Mouse (Mus musculus) heart, embryonic 15.5 days (tissue): Measurements from ENCODE around the gene Akr1c18. TPM values are rescaled to one million over a fixed set of nuclear protein-coding genes. Genes with fewer than 3 reads are reported as not detected.
"Not testable (repeated sequence)": the region's sequence is repeated elsewhere in the genome, so short reads cannot be mapped to it uniquely, and the experiment has no call there.

Source experiments
- ATAC-seq: fragments of 200-750 bp; cut with Nextera tagmentation; replicated peaks from 2 replicates; pipeline ENCODE4 v1.8.0; 2017; ENCODE audit warnings: low read depth, moderate TSS enrichment; ENCODE audit not compliant: insufficient number of reproducible peaks, insufficient read depth, low FRiP score
- H3K27ac ChIP-seq: fragments of 300-500 bp; sonication (generic); 2 replicates; pipeline ENCODE4 v1.5.1; 2015; ENCODE audit warnings: mild to moderate bottlenecking, inconsistent platforms
- H3K27me3 ChIP-seq: fragments of 300-500 bp; sonication (generic); 2 replicates; pipeline ENCODE4 v1.6.1; 2015; ENCODE audit warnings: inconsistent platforms
- H3K36me3 ChIP-seq: fragments of 300-500 bp; sonication (generic); 2 replicates; pipeline ENCODE4 v1.6.1; 2015; ENCODE audit warnings: mild to moderate bottlenecking, inconsistent platforms
- H3K4me1 ChIP-seq: fragments of 300-500 bp; sonication (generic); replicated peaks from 2 replicates; pipeline ENCODE4 v1.6.1; 2015; ENCODE audit warnings: inconsistent platforms
- H3K4me2 ChIP-seq: fragments of 300-500 bp; sonication (generic); 2 replicates; pipeline ENCODE4 v1.6.1; 2015; ENCODE audit warnings: inconsistent platforms, mild to moderate bottlenecking, moderate library complexity
- H3K4me3 ChIP-seq: fragments of 300-500 bp; sonication (generic); 2 replicates; pipeline ENCODE4 v1.5.1; 2015; ENCODE audit warnings: mild to moderate bottlenecking, inconsistent platforms
- H3K9ac ChIP-seq: fragments of 300-500 bp; sonication (generic); 2 replicates; pipeline ENCODE4 v1.6.1; 2015; ENCODE audit warnings: mild to moderate bottlenecking, inconsistent platforms
- H3K9me3 ChIP-seq: fragments of 300-500 bp; sonication (generic); replicated peaks from 2 replicates; pipeline ENCODE4 v1.6.1; 2016; ENCODE audit warnings: inconsistent platforms
- WGBS: fragments of 180-500 bp; shearing (Covaris S2); methylation state at CpG from one replicate; pipeline ENCODE4 v1.1.7; 2015; ENCODE audit warnings: mixed read lengths; 5-methylcytosine and 5-hydroxymethylcytosine counted together
- polyA plus RNA-seq: library from polyadenylated mRNA; unstranded; fragments of >200 nt; fragmentation: Nextera tagmentation; extraction: Ambion mirVana; gene quantifications from 2 replicates; pipeline ENCODE4 v1.2.1, GENCODE M21; 2015

Akr1c18 gene
- 0.26 and 1.9 TPM in 2 replicates for polyA plus RNA-seq

GRCm38 (mm10) chr13:4150518-4150917 lies at the start of gene Akr1c18:
Akr1c18 (minus strand) TSS chr13:4150654.
- ATAC-seq: no peak
- H3K4me2 ChIP-seq: no peak within 1 kb of the TSS
- H3K4me1 ChIP-seq: no peaks in the 10 kb centered on the region
- no peak within 1 kb of the TSS for H3K4me3 ChIP-seq
- H3K27ac ChIP-seq: no peak within 1 kb of the TSS
- H3K9me3 ChIP-seq: no peaks in the 10 kb centered on the region
- H3K9ac ChIP-seq: no peak within 1 kb of the TSS
- no peaks in the 10 kb centered on the region for H3K36me3 ChIP-seq
- no peaks in the 10 kb centered on the region for H3K27me3 ChIP-seq
- WGBS: 65% methylated on average over 5 of the region's 5 CpGs

GRCm38 (mm10) chr13:4192511-4192910 lies 42.1 kb upstream of the Akr1c18 start:
- 46% methylated on average over 3 of the region's 3 CpGs for WGBS
- no peak overlapping the region for H3K4me2 ChIP-seq
- no peak overlapping the region for H3K4me3 ChIP-seq
- H3K9ac ChIP-seq: no peak overlapping the region
- H3K9me3 ChIP-seq: no peaks in the 10 kb centered on the region
- no peaks in the 10 kb centered on the region for H3K4me1 ChIP-seq
- H3K36me3 ChIP-seq: no peaks in the 10 kb centered on the region
- ATAC-seq: no peak
- no peaks in the 10 kb centered on the region for H3K27me3 ChIP-seq
- H3K27ac ChIP-seq: no peak overlapping the region

- H3K27ac ChIP-seq: no peak within 1 kb of the TSS
- H3K4me1 ChIP-seq: no peaks in the 10 kb centered on the region
- H3K27me3 ChIP-seq: no peaks in the 10 kb centered on the region
- H3K4me2 ChIP-seq: no peak within 1 kb of the TSS
- H3K4me3 ChIP-seq: no peak within 1 kb of the TSS
- no peaks in the 10 kb centered on the region for H3K9me3 ChIP-seq
- no peak within 1 kb of the TSS for H3K9ac ChIP-seq
- no peak for ATAC-seq
- 50% methylated on average over 3 of the region's 3 CpGs for WGBS
- no peaks in the 10 kb centered on the region for H3K36me3 ChIP-seq
Measured at GRCm38 (mm10) chr13:4190904-4191303, 40.5 kb upstream of the Akr1c18 start, which contains the start of gene Akr1c13. Akr1c13 (plus strand) TSS chr13:4191150.

- H3K9ac ChIP-seq: no peak overlapping the region
- H3K4me1 ChIP-seq: no peaks in the 10 kb centered on the region
- H3K27me3 ChIP-seq: no peaks in the 10 kb centered on the region
- 80% methylated on average over 2 of the region's 2 CpGs for WGBS
- ATAC-seq: no peak
- no peak overlapping the region for H3K27ac ChIP-seq
- no peaks in the 10 kb centered on the region for H3K36me3 ChIP-seq
- H3K4me3 ChIP-seq: no peak overlapping the region
- H3K4me2 ChIP-seq: no peak overlapping the region
- H3K9me3 ChIP-seq: no peaks in the 10 kb centered on the region
Measured at GRCm38 (mm10) chr13:4188174-4188573, 37.7 kb upstream of the Akr1c18 start.

- 77% methylated on average over 7 of the region's 7 CpGs for WGBS
Measured at GRCm38 (mm10) chr13:4186641-4187411, 36.4 kb upstream of the Akr1c18 start.

GRCm38 (mm10) chr13:4183116-4183515 lies 32.7 kb upstream of the Akr1c18 start:
- H3K4me1 ChIP-seq: no peaks in the 10 kb centered on the region
- no peak overlapping the region for H3K4me3 ChIP-seq
- WGBS: 65% methylated on average over 9 of the region's 9 CpGs
- H3K4me2 ChIP-seq: 0 out of 2 replicates have a peak overlapping the region, but pooled peaks have one; percentile 11
- ATAC-seq: no peak
- H3K36me3 ChIP-seq: no peaks in the 10 kb centered on the region
- H3K27ac ChIP-seq: no peak overlapping the region
- no peaks in the 10 kb centered on the region for H3K27me3 ChIP-seq
- H3K9ac ChIP-seq: no peak overlapping the region
- H3K9me3 ChIP-seq: no peaks in the 10 kb centered on the region

More at GRCm38 (mm10) chr13:4186641-4187411, 36.4 kb upstream of the Akr1c18 start:
- not testable (repeated sequence) for H3K9ac ChIP-seq, H3K4me2 ChIP-seq, H3K4me1 ChIP-seq, H3K27ac ChIP-seq, H3K9me3 ChIP-seq, H3K4me3 ChIP-seq, H3K36me3 ChIP-seq, H3K27me3 ChIP-seq, ATAC-seq

- H3K9me3 ChIP-seq, H3K27ac ChIP-seq, H3K4me2 ChIP-seq, H3K36me3 ChIP-seq, H3K9ac ChIP-seq, H3K27me3 ChIP-seq, H3K4me1 ChIP-seq, ATAC-seq, H3K4me3 ChIP-seq: not testable (repeated sequence)
- 87% methylated on average over 4 of the region's 4 CpGs for WGBS
Measured at GRCm38 (mm10) chr13:4181321-4181720, 30.9 kb upstream of the Akr1c18 start.

GRCm38 (mm10) chr13:4172978-4173377 lies 22.5 kb upstream of the Akr1c18 start:
- 33% methylated on average over 2 of the region's 2 CpGs for WGBS
- no peak overlapping the region for H3K4me2 ChIP-seq

GRCm38 (mm10) chr13:4168006-4168405 lies 17.6 kb upstream of the Akr1c18 start:
- H3K36me3 ChIP-seq: no peaks in the 10 kb centered on the region
- H3K4me3 ChIP-seq: no peak overlapping the region
- no peak overlapping the region for H3K27ac ChIP-seq
- WGBS: 26% methylated on average over 1 of the region's 1 CpGs
- ATAC-seq: no peak
- H3K27me3 ChIP-seq: no peaks in the 10 kb centered on the region
- H3K4me2 ChIP-seq: no peak overlapping the region
- no peak overlapping the region for H3K9ac ChIP-seq
- no peaks in the 10 kb centered on the region for H3K9me3 ChIP-seq
- H3K4me1 ChIP-seq: peaks cover 6% of the 10 kb centered on the region

More at GRCm38 (mm10) chr13:4172978-4173377, 22.5 kb upstream of the Akr1c18 start:
- no peaks in the 10 kb centered on the region for H3K9me3 ChIP-seq
- H3K27ac ChIP-seq: no peak overlapping the region
- no peak for ATAC-seq
- no peaks in the 10 kb centered on the region for H3K27me3 ChIP-seq
- H3K36me3 ChIP-seq: no peaks in the 10 kb centered on the region
- H3K4me1 ChIP-seq: peaks cover 6% of the 10 kb centered on the region
- H3K9ac ChIP-seq: no peak overlapping the region
- H3K4me3 ChIP-seq: no peak overlapping the region

- no peaks in the 10 kb centered on the region for H3K36me3 ChIP-seq
- no peaks in the 10 kb centered on the region for H3K27me3 ChIP-seq
- ATAC-seq: no peak
- no peak overlapping the region for H3K27ac ChIP-seq
- WGBS: 72% methylated on average over 2 of the region's 2 CpGs
- H3K4me2 ChIP-seq: no peak overlapping the region
- H3K9me3 ChIP-seq: peaks cover 4% of the 10 kb centered on the region; the same call in 1 of the 2 replicates
- H3K4me1 ChIP-seq: no peaks in the 10 kb centered on the region
- H3K9ac ChIP-seq: no peak overlapping the region
- H3K4me3 ChIP-seq: no peak overlapping the region
Measured at GRCm38 (mm10) chr13:4155286-4155685, 4.8 kb upstream of the Akr1c18 start.

- Histone ChIP-seq H3K27ac (no peak overlapping the region), H3K27me3 (no peaks in the 10 kb centered on the region), H3K36me3 (no peaks in the 10 kb centered on the region), H3K4me3 (no peak overlapping the region), H3K9me3 (peaks cover 4% of the 10 kb centered on the region; the same call in 1 of the 2 replicates), H3K4me2 (no peak overlapping the region), H3K4me1 (no peaks in the 10 kb centered on the region), H3K9ac (no peak overlapping the region)
- ATAC-seq: no peak
- 71% methylated on average over 3 of the region's 3 CpGs for WGBS
Measured at GRCm38 (mm10) chr13:4153593-4153992, 3.1 kb upstream of the Akr1c18 start.

- no peak overlapping the region for H3K4me2 ChIP-seq
- no peak for ATAC-seq
- H3K4me1 ChIP-seq: no peaks in the 10 kb centered on the region
- H3K9ac ChIP-seq: no peak overlapping the region
- H3K36me3 ChIP-seq: no peaks in the 10 kb centered on the region
- WGBS: 58% methylated on average over 2 of the region's 2 CpGs
- no peak overlapping the region for H3K27ac ChIP-seq
- no peak overlapping the region for H3K4me3 ChIP-seq
- H3K27me3 ChIP-seq: no peaks in the 10 kb centered on the region
- peaks cover 4% of the 10 kb centered on the region; the same call in 1 of the 2 replicates for H3K9me3 ChIP-seq
Measured at GRCm38 (mm10) chr13:4152908-4153307, 2.5 kb upstream of the Akr1c18 start.
